Mouse (Mus musculus) olfactory bulb, adult 2 months (tissue): ENCODE data around the gene Tcte1. TPM values are rescaled to one million over a fixed set of nuclear protein-coding genes. Genes with fewer than 3 reads are reported as not detected.

Experiments
- H3K27ac ChIP-seq: fragments of 200-500 bp; 2 replicates; pipeline ENCODE4 v1.5.1; 2012; ENCODE audit warnings: low read depth, low read length; ENCODE audit not compliant: insufficient read depth
- H3K4me1 ChIP-seq: fragments of 200-500 bp; 2 replicates; pipeline ENCODE4 v1.6.1; 2012; ENCODE audit warnings: low read length; ENCODE audit not compliant: control insufficient read depth, insufficient read depth
- H3K4me3 ChIP-seq: fragments of 200-500 bp; 2 replicates; pipeline ENCODE4 v1.5.1; 2012; ENCODE audit warnings: mild to moderate bottlenecking, low read depth, low read length, moderate library complexity; ENCODE audit not compliant: insufficient read depth
- CTCF ChIP-seq: fragments of 200-500 bp; IDR thresholded peaks from 2 replicates; pipeline ENCODE4 v1.5.1; 2012; ENCODE audit warnings: low read depth, mild to moderate bottlenecking, low read length, moderate library complexity; ENCODE audit not compliant: insufficient read depth
- POLR2A ChIP-seq: fragments of 200-500 bp; IDR thresholded peaks from 2 replicates; pipeline ENCODE4 v1.6.1; 2012; ENCODE audit warnings: mild to moderate bottlenecking, low read depth, low read length, moderate library complexity; ENCODE audit not compliant: insufficient read depth
- WGBS: fragments of 180-500 bp; shearing (Covaris S2); methylation state at CpG from one replicate; pipeline ENCODE4 v1.1.7; 2018; 5-methylcytosine and 5-hydroxymethylcytosine counted together
- polyA plus RNA-seq: library from polyadenylated mRNA; stranded (reverse); fragments of >200 nt; gene quantifications from 2 replicates; pipeline ENCODE4 v1.2.4, GENCODE M21; 2012; ENCODE audit warnings: low replicate concordance; ENCODE audit not compliant: missing spikeins, insufficient read depth, insufficient read length

The Tcte1 gene
- polyA plus RNA-seq, 1 experiment, result not detected

- Histone ChIP-seq H3K4me1 (peaks cover 15% of the 10 kb centered on the region), H3K4me3 (no peak overlapping the region), H3K27ac (no peak overlapping the region)
- TF ChIP-seq POLR2A (no peak), CTCF (no peak)
- 68% methylated on average over 3 of the region's 3 CpGs for WGBS
Measured at GRCm38 (mm10) chr17:45556514-45557245, 33.4 kb downstream of the Tcte1 start.

GRCm38 (mm10) chr17:45557246-45557824 lies 34.1 kb downstream of the Tcte1 start:
- TF ChIP-seq POLR2A (no peak), CTCF (no peak)
- no peak overlapping the region for H3K27ac ChIP-seq
- peaks cover 12% of the 10 kb centered on the region; the same call in 1 of the 2 replicates for H3K4me1 ChIP-seq
- WGBS, result 86% methylated on average over 7 of the region's 7 CpGs
- no peak overlapping the region for H3K4me3 ChIP-seq

- WGBS, result 71% methylated on average over 16 of the region's 16 CpGs
- Histone ChIP-seq H3K4me3 (no peak overlapping the region), H3K4me1 (peaks cover 12% of the 10 kb centered on the region; the same call in 1 of the 2 replicates), H3K27ac (no peak overlapping the region)
- TF ChIP-seq CTCF, result no peak
- TF ChIP-seq POLR2A, result no peak
Measured at GRCm38 (mm10) chr17:45557998-45558862, 35.0 kb downstream of the Tcte1 start.

GRCm38 (mm10) chr17:45559732-45560525 lies 36.7 kb downstream of the Tcte1 start:
- Histone ChIP-seq H3K27ac (no peak overlapping the region), H3K4me1 (peaks cover 18% of the 10 kb centered on the region), H3K4me3 (no peak overlapping the region)
- TF ChIP-seq CTCF (no peak), POLR2A (no peak)
- WGBS, result 89% methylated on average over 15 of the region's 15 CpGs

GRCm38 (mm10) chr17:45563216-45563615 lies 40.0 kb downstream of the Tcte1 start:
- no peak overlapping the region for H3K4me3 ChIP-seq
- 77% methylated on average over 12 of the region's 12 CpGs for WGBS
- no peak overlapping the region for H3K27ac ChIP-seq
- H3K4me1 ChIP-seq, result peaks cover 11% of the 10 kb centered on the region
- TF ChIP-seq CTCF (no peak), POLR2A (no peak)

- H3K4me3 ChIP-seq, result peak within 1 kb of the TSS; percentile 90
- TF ChIP-seq POLR2A, result peak; percentile 69; the same call in 1 of the 2 replicates
- TF ChIP-seq CTCF, result peak; percentile 84
- H3K27ac ChIP-seq, result 0 out of 2 replicates have a peak within 1 kb of the TSS, but pooled peaks have one; percentile 6
- H3K4me1 ChIP-seq, result peaks cover 11% of the 10 kb centered on the region
- WGBS, result under 1% methylated on average over 57 of the region's 61 CpGs
Measured at GRCm38 (mm10) chr17:45563655-45564530, 40.7 kb downstream of the Tcte1 start, which contains the start of gene Slc35b2. Slc35b2 (plus strand) TSS chr17:45563874.

GRCm38 (mm10) chr17:45564531-45565084 lies 41.4 kb downstream of the Tcte1 start:
- WGBS, result 10% methylated on average over 18 of the region's 18 CpGs
- Histone ChIP-seq H3K4me3 (peak overlapping the region; percentile 90), H3K4me1 (peaks cover 13% of the 10 kb centered on the region), H3K27ac (no peak overlapping the region)
- TF ChIP-seq CTCF (no peak), POLR2A (no peak)

GRCm38 (mm10) chr17:45565103-45565502 lies 41.9 kb downstream of the Tcte1 start:
- TF ChIP-seq CTCF (no peak), POLR2A (no peak)

More at GRCm38 (mm10) chr17:45565103-45565502, 41.9 kb downstream of the Tcte1 start:
- Histone ChIP-seq H3K27ac (no peak overlapping the region), H3K4me3 (peak overlapping the region; percentile 90; the same call in 1 of the 2 replicates), H3K4me1 (peaks cover 13% of the 10 kb centered on the region)
- WGBS, result 92% methylated on average over 11 of the region's 11 CpGs
